Mouse (Mus musculus) kidney, embryonic 16.5 days (tissue): ENCODE data around the gene Stt3b. TPM values are rescaled to one million over a fixed set of nuclear protein-coding genes. Genes with fewer than 3 reads are reported as not detected.
A peak's percentile ranks its signal among the peaks of the same experiment; 100 is the strongest.

Source experiments
- ATAC-seq: fragments of 200-750 bp; cut with Nextera tagmentation; 2 replicates; pipeline ENCODE4 v1.8.0; 2017; ENCODE audit warnings: moderate TSS enrichment; ENCODE audit not compliant: low FRiP score, low TSS enrichment
- H3K27ac ChIP-seq: fragments of 300-500 bp; sonication (generic); 2 replicates; pipeline ENCODE4 v1.5.1; 2014; ENCODE audit warnings: low read length
- H3K27me3 ChIP-seq: fragments of 300-500 bp; sonication (generic); 2 replicates; pipeline ENCODE4 v1.6.1; 2014; ENCODE audit warnings: low read length, control low read depth, mixed read lengths; ENCODE audit not compliant: insufficient read depth
- H3K36me3 ChIP-seq: fragments of 300-500 bp; sonication (generic); 2 replicates; pipeline ENCODE4 v1.6.1; 2014; ENCODE audit warnings: low read length, control low read depth, mixed read lengths; ENCODE audit not compliant: insufficient read depth
- H3K4me1 ChIP-seq: fragments of 300-500 bp; sonication (generic); 2 replicates; pipeline ENCODE4 v1.6.1; 2014; ENCODE audit warnings: low read length, control low read depth, mixed read lengths; ENCODE audit not compliant: insufficient read depth
- H3K4me2 ChIP-seq: fragments of 300-500 bp; sonication (generic); replicated peaks from 2 replicates; pipeline ENCODE4 v1.6.1; 2014; ENCODE audit warnings: low read depth, low read length
- H3K4me3 ChIP-seq: fragments of 300-500 bp; sonication (generic); 2 replicates; pipeline ENCODE4 v1.5.1; 2014; ENCODE audit warnings: mild to moderate bottlenecking, low read length
- H3K9ac ChIP-seq: fragments of 300-500 bp; sonication (generic); replicated peaks from 2 replicates; pipeline ENCODE4 v1.6.1; 2014; ENCODE audit warnings: low read length
- H3K9me3 ChIP-seq: fragments of 300-500 bp; sonication (generic); 2 replicates; pipeline ENCODE4 v1.6.1; 2016; ENCODE audit warnings: low read length, control low read depth
- WGBS: fragments of 180-500 bp; shearing (Covaris S2); extraction: QIAGEN DNeasy Blood & Tissue Kit; methylation state at CpG from one replicate; pipeline ENCODE4 v1.1.7; 2014; 5-methylcytosine and 5-hydroxymethylcytosine counted together
- polyA plus RNA-seq: library from polyadenylated mRNA; unstranded; fragments of >200 nt; fragmentation: Nextera tagmentation; extraction: Ambion mirVana; gene quantifications from 2 replicates; pipeline ENCODE4 v1.2.1, GENCODE M21; 2015

Stt3b gene
- 102 and 107 TPM in 2 replicates for polyA plus RNA-seq

DNA sequence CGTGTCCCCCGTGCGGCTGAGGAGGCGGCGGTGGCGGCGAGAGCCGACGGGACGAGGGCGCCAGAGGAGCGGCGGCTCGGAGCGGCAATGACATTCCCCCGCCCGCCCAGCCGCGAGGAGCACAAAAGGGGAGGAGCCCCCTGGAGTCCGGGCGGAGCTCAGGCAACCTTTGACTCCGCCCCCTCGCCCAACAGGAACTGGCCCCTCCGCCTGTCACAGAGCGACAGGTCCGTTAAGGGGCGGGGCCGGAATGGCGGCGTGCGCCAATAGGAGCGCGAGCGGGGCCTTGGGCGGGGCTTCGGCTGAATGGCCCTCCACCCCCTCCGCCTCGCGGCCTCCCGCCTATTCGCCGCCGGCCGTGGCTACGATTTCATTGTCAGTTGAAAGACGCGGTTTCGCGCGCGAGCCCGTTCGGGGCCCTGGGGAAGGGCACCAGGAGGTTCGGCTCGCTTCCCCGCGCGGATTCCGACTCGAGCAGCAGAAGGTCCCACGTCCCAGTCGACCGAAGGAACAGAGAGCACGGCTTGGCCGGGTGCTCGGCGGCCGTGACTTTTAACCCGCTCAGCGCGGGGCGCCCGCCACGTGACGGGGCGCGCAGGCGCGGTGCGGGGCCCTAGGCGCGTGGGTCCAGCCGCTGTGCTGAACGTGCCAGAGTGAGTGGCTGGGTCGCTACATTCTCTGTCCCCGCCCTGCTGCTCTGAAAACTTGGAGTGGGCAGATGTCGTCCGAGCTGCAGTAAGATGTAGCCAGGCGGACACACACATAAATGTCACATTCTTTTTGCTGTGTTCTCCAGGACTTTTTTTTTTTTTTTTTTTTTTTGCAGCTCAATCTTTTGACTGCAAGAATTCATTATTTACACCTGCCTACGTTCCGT is at the start of gene Stt3b:
Gene Stt3b, minus strand, starts transcription at position 76 of the 877 bp plus-strand sequence.
- H3K27me3 ChIP-seq = no peaks in the 10 kb centered on the region
- H3K9me3 ChIP-seq = no peaks in the 10 kb centered on the region
- 0% methylated on average over 91 of the region's 91 CpGs for WGBS
- peaks cover 28% of the 10 kb centered on the region for H3K4me1 ChIP-seq
- peak; percentile 95 for ATAC-seq
- H3K4me2 ChIP-seq = peak within 1 kb of the TSS; percentile 64
- peak within 1 kb of the TSS; percentile 92 for H3K4me3 ChIP-seq
- H3K36me3 ChIP-seq = no peaks in the 10 kb centered on the region
- peak within 1 kb of the TSS; percentile 97 for H3K9ac ChIP-seq
- H3K27ac ChIP-seq = peak within 1 kb of the TSS; percentile 98

GRCm38 (mm10) chr9:115358421-115358820 is 48.2 kb upstream of the Stt3b start:
- 91% methylated on average over 2 of the region's 2 CpGs for WGBS
- Histone ChIP-seq H3K9me3 (no peaks in the 10 kb centered on the region), H3K9ac (no peak overlapping the region), H3K4me2 (no peak overlapping the region), H3K27me3 (no peaks in the 10 kb centered on the region), H3K36me3 (no peaks in the 10 kb centered on the region), H3K4me3 (no peak overlapping the region), H3K4me1 (peaks cover 16% of the 10 kb centered on the region), H3K27ac (no peak overlapping the region)
- ATAC-seq = no peak

- WGBS = 95% methylated on average over 1 of the region's 1 CpGs
- H3K4me3 ChIP-seq = no peak overlapping the region
These were observed 47.8 kb upstream of the Stt3b start for GRCm38 (mm10) chr9:115357996-115358395.

DNA sequence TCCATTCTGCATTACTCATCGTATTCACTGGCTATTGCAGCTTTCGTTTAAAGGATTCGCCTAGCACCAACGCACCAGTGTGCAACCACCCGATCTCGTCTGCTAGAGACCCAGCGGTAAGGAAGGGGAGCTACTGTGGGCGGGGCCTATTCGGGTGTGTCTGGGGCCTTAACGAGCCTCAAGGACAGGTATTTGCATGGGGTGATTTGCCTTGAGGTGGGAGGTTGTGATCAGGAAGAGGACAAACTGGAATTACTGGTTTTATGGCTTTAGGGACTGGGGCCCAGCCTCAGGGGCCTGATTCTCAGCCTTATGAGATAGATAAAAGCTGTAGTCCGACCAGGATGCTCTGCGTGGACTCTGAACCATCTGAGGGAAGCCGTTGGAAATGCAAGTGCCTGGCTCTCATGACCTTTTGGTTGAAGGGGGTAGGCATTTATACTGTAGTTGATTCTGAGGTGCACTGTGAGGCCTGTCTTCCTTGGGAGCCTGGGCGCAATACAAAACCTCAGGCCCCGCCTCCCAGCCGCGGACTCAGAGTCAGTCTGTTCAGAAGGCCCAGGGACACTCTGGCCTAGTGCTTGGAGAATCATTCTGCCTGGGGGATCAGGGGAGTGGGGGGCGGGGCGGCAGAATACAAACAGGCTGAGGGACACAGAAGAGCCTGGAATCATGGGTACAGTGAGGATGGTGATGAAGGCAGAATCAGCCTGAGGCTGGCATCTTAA is 46.7 kb upstream of the Stt3b start:
- no peak overlapping the region for H3K9ac ChIP-seq
- no peak overlapping the region for H3K27ac ChIP-seq
- H3K27me3 ChIP-seq = no peaks in the 10 kb centered on the region
- H3K4me2 ChIP-seq = peak overlapping the region; percentile 8; the same call in 1 of the 2 replicates
- no peak overlapping the region for H3K4me3 ChIP-seq
- H3K4me1 ChIP-seq = peaks cover 16% of the 10 kb centered on the region
- WGBS = 28% methylated on average over 19 of the region's 19 CpGs
- H3K36me3 ChIP-seq = no peaks in the 10 kb centered on the region
- peak; percentile 58; the same call in 1 of the 2 replicates for ATAC-seq
- no peaks in the 10 kb centered on the region for H3K9me3 ChIP-seq

More at GRCm38 (mm10) chr9:115357996-115358395, 47.8 kb upstream of the Stt3b start:
- no peaks in the 10 kb centered on the region for H3K27me3 ChIP-seq
- H3K9ac ChIP-seq = no peak overlapping the region
- H3K9me3 ChIP-seq = no peaks in the 10 kb centered on the region
- H3K36me3 ChIP-seq = no peaks in the 10 kb centered on the region
- ATAC-seq = no peak
- no peak overlapping the region for H3K4me2 ChIP-seq
- H3K4me1 ChIP-seq = peaks cover 16% of the 10 kb centered on the region
- no peak overlapping the region for H3K27ac ChIP-seq

DNA sequence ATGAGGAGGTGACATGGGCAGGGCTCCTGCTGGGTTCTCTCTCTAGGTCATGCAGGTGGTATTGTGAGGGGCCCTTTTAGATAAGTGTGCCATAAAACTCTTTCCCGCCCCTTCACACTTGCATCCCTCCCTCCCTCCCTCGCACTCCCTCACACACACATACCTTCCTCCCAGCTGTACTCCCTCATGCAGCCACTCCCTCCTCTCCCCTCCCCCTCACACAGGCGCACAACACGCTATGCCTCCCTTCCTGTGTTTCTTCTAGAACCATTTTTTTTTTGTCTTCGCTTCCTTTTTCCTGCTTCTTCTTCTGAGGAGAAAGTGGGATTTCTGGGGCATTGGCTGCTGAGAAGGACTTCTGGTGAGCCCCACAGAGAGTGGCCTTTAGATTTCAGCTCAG is 45.8 kb upstream of the Stt3b start:
- no peaks in the 10 kb centered on the region for H3K36me3 ChIP-seq
- H3K27me3 ChIP-seq = no peaks in the 10 kb centered on the region
- no peak overlapping the region for H3K4me2 ChIP-seq
- H3K27ac ChIP-seq = no peak overlapping the region
- 3% methylated on average over 5 of the region's 5 CpGs for WGBS
- no peak overlapping the region for H3K4me3 ChIP-seq
- H3K9me3 ChIP-seq = no peaks in the 10 kb centered on the region
- peaks cover 16% of the 10 kb centered on the region for H3K4me1 ChIP-seq
- ATAC-seq = peak; percentile 78; the same call in 1 of the 2 replicates
- H3K9ac ChIP-seq = no peak overlapping the region

GRCm38 (mm10) chr9:115349741-115350512 is 39.7 kb upstream of the Stt3b start:
- H3K27me3 ChIP-seq = no peaks in the 10 kb centered on the region
- H3K9me3 ChIP-seq = no peaks in the 10 kb centered on the region
- 66% methylated on average over 4 of the region's 4 CpGs for WGBS
- H3K36me3 ChIP-seq = no peaks in the 10 kb centered on the region
- H3K4me3 ChIP-seq = no peak overlapping the region
- ATAC-seq = no peak
- H3K9ac ChIP-seq = no peak overlapping the region
- H3K4me1 ChIP-seq = no peaks in the 10 kb centered on the region
- H3K4me2 ChIP-seq = no peak overlapping the region
- H3K27ac ChIP-seq = no peak overlapping the region

- H3K4me3 ChIP-seq = no peak overlapping the region
- no peaks in the 10 kb centered on the region for H3K4me1 ChIP-seq
- H3K27ac ChIP-seq = no peak overlapping the region
- H3K9me3 ChIP-seq = no peaks in the 10 kb centered on the region
- no peaks in the 10 kb centered on the region for H3K36me3 ChIP-seq
- no peaks in the 10 kb centered on the region for H3K27me3 ChIP-seq
- ATAC-seq = no peak
- 18% methylated on average over 1 of the region's 1 CpGs for WGBS
- no peak overlapping the region for H3K9ac ChIP-seq
- H3K4me2 ChIP-seq = no peak overlapping the region
These were observed 38.9 kb upstream of the Stt3b start for GRCm38 (mm10) chr9:115349106-115349505.

- Histone ChIP-seq H3K4me2 (no peak overlapping the region), H3K27me3 (no peaks in the 10 kb centered on the region), H3K4me1 (peaks cover 11% of the 10 kb centered on the region; the same call in 1 of the 2 replicates), H3K27ac (no peak overlapping the region), H3K9me3 (no peaks in the 10 kb centered on the region), H3K36me3 (no peaks in the 10 kb centered on the region), H3K4me3 (no peak overlapping the region), H3K9ac (no peak overlapping the region)
- 80% methylated on average over 3 of the region's 3 CpGs for WGBS
- no peak for ATAC-seq
These were observed 34.7 kb upstream of the Stt3b start for GRCm38 (mm10) chr9:115344930-115345329.

DNA sequence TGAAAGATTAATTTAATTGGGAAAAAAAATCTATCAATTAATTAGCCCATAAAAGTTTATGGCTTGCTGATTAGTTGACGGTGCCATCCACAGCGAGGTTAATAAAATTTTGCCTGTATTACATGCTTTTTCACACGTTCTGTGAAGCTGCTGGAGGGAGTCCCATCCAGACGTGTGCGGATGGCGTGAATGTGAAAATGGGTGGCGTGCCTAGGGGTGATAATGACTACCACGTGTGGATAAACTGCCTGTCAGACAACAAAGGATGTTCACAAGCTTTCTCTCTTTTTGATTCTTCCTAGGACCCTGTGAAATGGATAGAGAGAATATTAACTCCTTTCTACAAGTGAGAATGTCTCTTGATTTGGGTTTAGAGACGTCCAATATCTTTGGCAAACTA is 31.4 kb upstream of the Stt3b start:
- Histone ChIP-seq H3K9ac (no peak overlapping the region), H3K36me3 (no peaks in the 10 kb centered on the region), H3K4me2 (no peak overlapping the region), H3K4me1 (peaks cover 11% of the 10 kb centered on the region; the same call in 1 of the 2 replicates), H3K4me3 (no peak overlapping the region), H3K27me3 (no peaks in the 10 kb centered on the region), H3K9me3 (no peaks in the 10 kb centered on the region), H3K27ac (no peak overlapping the region)
- 71% methylated on average over 9 of the region's 9 CpGs for WGBS
- ATAC-seq = no peak
